Mouse (Mus musculus) v-Abl transformed pro-B cells (cell line): Measurements from ENCODE around the gene Rnf169.

ENCODE experiments used
- in situ Hi-C, 2 experiments: fragments of 400-800 bp; cut with MboI; formaldehyde crosslinking; loops; one replicate each; pipeline ENCODE4 v1.15.1; 2025; ENCODE audit not compliant: unreplicated experiment in 2 of 2

Gene Rnf169

DNA sequence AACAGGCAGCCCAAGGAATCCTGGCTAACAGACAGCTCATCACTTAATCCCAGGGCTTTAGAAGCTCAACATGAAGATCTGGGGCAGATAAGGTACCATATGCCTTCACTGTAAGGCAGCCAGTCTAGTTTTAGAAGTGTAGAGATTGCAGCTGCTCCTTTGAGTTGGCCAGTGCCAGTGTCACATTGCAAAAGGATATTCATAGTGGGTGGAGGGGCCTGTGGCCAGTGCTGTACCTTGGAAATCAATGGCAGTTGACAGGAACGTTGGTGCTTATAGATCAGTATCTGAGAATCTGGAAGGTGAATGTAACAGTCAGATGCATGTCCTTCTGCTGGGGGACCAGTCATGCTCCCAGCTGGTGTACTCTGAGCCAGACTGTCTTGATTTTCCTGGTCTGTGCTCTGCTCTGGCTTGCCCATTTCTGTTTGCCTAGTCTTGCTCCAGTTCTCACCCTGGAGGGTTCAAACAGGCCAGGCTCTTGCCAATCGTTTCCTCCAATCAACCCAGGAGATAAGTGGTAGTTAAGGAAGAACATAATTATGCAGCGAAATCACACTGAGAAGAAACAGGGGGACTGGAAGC lies 75.7 kb downstream of the Rnf169 start:
- in situ Hi-C loops = no loop called here

DNA sequence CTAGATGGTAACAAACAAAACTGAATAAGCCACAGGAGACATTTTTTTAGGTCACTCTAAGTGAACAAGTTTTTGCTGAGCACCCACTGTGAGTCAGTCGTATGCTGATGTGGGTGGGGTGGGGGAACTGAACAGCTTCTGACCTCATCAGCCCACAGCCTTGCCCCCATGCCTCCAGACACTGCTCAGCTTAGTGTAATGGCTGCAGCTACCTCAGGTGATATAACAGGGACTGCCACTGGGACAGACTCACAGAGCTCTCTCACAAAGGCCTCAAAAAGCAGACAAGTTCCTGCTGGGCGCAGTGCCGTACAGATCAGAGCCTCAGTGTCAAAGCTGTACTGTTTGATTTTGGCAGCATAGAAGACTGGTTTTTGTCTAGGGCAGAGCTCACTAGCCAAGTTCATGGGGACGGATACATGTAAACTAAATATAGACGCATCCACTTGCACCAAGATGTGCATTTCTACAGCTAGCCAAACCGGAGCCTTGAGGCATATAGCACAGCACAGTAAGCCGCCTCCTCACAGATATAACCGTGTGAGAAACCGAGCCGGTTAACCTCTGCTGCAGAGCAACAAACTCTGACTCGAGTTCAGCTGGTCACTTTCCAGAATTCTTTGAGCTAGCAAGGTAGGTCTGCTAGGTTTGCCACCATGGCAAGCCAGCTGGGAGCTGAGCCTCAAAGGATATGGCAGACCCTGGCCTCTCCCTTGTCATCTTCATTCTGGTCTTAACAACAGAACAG lies 77.2 kb downstream of the Rnf169 start:
- in situ Hi-C loops = no loop called here

DNA sequence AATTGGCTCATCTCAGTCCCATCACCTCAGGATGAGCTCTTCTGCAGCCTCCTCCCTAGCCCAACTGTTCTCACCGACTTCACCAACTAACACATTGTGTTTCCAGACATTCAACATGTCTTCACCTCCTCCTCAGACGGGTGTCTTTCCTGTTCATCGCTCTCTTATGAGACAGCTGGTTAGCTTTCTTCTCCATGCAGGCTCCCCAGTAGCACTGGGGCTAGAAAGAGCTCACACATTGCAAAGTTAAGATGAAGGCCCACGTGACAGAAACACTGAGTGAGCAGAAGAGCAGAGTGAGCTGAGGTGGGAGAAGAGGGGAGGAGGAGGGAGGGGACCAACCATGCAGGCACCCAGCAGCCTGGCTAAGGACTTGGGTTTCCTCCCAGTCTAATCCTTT lies 78.0 kb downstream of the Rnf169 start:
- in situ Hi-C loops = no loop called here

- in situ Hi-C loops = no loop called here
Observed at GRCm38 (mm10) chr7:99896905-99897304, 83.3 kb downstream of the Rnf169 start.

- in situ Hi-C loops = no loop called here
Observed at GRCm38 (mm10) chr7:99894478-99894877, 85.8 kb downstream of the Rnf169 start.

DNA sequence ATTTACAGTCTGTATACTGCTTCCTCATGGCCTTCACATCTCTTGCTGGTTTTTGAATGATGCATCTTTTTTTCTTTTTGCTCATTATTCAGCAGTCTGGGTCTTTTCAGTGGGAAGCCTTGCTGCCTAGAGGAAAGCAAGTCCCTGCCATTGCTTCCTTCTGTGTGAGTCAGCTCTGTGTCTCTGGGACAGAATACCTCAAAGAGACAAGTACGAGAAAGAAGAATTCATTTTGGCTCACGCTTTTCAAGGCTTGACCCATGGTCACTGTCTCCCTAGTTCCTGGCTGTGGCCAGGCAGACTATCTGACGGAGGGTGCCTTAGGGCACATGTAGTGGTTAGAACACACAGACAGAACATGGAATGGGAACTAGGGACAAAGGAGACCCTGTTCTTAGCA lies 86.3 kb downstream of the Rnf169 start:
- in situ Hi-C loops = no loop called here

GRCm38 (mm10) chr7:99892351-99892750 lies 87.9 kb downstream of the Rnf169 start:
- in situ Hi-C loops = no loop called here

DNA sequence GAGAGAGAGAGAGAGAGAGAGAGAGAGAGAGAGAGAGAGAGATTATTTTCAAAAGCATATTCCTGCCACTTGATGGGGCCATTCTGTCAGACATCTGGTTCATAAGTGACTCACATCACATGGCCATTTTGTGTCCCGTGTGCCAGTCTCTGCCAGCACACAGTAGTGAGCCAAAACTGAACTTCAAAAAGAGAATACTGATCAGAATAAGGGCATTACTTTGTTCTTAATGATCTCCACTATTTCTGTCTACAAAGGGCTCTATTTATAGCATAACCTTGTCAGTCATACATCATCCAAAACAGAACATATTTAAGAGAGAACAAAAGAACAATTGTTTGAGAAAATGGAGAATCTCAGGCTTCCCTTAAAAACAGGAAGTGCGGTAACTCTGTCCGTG lies 88.8 kb downstream of the Rnf169 start:
- in situ Hi-C loops = no loop called here

DNA sequence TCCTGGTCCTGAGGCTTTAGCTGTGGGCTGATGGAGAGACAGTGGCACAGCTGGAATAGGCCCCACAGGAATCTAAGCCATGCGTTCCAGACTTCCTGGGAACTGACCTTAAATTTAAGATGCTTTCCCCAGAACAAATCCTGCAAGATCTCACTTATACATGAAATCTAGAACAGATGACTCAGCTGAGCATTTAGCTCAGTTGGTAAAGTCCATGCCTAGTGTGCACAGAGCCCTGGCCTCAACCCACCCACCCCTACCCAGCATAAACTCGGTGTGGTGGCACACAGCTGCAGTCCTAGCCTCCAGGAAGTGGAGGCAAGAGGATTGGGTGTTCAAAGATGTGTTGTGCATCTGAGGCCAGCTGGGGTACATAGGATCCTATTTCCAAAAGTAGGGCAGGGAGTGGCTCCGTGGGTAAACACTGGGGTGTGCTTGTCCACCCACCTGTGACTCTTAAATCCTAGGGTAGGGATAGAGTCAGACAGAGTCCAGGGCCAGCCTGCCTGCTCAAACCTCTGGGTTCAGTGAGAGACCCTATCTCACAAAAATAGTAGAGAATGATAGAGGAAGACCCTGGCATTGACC lies 90.0 kb downstream of the Rnf169 start:
- in situ Hi-C loops = no loop called here

GRCm38 (mm10) chr7:99889175-99889880 lies 90.9 kb downstream of the Rnf169 start:
- in situ Hi-C loops = no loop called here

DNA sequence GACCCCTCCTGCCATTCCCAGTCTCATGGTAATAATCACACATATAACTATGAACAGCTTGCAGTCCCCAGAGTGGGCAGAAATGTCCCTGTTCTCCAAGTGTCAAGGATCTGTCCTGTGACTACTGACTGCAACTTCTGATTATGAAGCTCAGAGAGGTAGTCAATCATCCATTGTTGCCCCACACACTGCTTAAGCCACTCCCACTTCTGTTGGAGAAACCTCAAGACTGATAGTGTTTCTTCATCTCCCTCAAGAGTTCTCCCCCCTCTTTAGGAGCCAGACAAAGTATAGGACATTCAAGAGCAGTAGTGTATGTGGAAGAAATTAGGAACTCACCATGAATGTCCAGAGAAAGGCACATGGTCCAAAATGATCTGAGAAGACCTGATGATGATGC lies 92.5 kb downstream of the Rnf169 start:
- in situ Hi-C loops = no loop called here

- in situ Hi-C loops = no loop called here
Observed at GRCm38 (mm10) chr7:99887230-99887735, 93.0 kb downstream of the Rnf169 start.

DNA sequence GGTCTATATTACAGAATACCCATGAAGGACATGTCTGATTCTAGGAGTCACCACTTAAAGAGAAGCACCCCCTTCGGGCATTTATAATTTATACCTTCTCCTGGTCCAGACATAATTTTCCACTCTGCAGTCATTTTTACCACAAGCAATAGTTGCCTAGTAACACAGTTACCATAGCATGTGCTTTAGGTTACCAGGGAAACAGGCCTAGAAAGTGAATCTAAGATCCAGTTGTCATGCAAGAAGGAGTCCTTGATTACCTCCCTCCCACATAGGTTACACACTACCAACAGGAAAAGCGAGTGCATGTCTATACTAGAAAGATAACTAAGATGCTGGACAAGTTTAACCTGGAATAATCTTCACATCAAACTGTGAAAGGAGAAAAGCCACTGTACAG lies 102.0 kb downstream of the Rnf169 start:
- in situ Hi-C loops = loop anchor here (5.0 to 10.0 kb wide), 6 partner anchors 66 to 381 kb away; no protein-coding TSS in a partner anchor

DNA sequence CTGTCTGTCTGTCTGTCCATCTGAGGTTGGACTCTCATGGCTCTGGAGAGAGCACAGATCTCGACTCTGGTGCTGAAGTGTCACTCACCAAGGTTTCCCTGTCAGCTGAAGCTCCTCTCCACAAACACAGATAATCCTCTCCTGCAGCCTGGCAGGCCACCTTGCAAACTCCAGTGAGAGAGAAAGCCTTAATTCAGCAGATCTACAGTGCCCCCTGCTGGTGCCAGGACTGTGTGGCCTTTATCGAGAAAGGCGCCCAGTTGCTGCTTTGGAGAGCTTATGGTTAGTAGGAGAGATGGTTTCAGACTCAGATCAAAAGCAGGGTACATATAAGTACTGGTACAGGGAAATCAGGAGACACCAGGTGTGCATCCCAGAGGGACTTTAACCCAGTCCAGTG lies 103.9 kb downstream of the Rnf169 start:
- in situ Hi-C loops = loop anchor here (5.0 to 10.0 kb wide), 6 partner anchors 64 to 379 kb away; no protein-coding TSS in a partner anchor

DNA sequence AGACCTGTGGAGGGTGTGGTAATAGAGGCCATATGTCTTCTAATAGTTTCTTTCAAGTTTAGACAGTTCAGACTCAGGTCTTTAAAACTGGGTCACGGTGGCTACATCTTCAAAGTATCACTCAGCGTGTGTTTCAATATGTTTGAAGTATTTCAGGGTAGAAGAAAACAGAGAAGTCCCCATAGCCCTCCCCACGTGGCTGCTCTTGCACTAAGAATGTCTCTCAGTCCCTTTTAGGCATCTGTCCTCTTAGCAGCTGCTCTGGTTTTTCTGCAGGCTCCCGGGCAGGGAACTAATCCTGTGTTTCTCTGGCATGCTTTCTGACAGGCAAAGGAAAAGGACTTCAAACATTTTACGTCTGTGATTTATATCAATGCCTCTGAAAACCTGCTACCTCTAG lies 104.4 kb downstream of the Rnf169 start:
- in situ Hi-C loops = loop anchor here (5.0 to 10.0 kb wide), 6 partner anchors 64 to 379 kb away; no protein-coding TSS in a partner anchor

- in situ Hi-C loops = loop anchor here in 1 of 2 experiments (10.0 kb wide), 1 partner anchor 369 kb away; no protein-coding TSS in a partner anchor
Observed at GRCm38 (mm10) chr7:99873965-99874364, 106.3 kb downstream of the Rnf169 start.
